Mouse (Mus musculus): ENCODE measurements at regions not wholly inside any gene's neighbourhood (a gene's known extent, or its start where the extent isn't known, plus 50 kb on each side); places are given as distances from the start of the nearest gene placed in this dataset.

- DNase-seq (ENCODE audit: low spot score), result no peak
Observed at GRCm38 (mm10) chr2:7840612-7841011, 331.2 kb upstream of the Celf2 start.

- DNase-seq (ENCODE audit: low spot score), result no peak
Observed at GRCm38 (mm10) chr2:7837877-7838276, 328.5 kb upstream of the Celf2 start.

GRCm38 (mm10) chr2:7831239-7831638 is 321.9 kb upstream of the Celf2 start:
- no peak for DNase-seq (ENCODE audit: low spot score)

- DNase-seq (ENCODE audit: low spot score), result no peak
Observed at GRCm38 (mm10) chr2:7826272-7826671, 316.9 kb upstream of the Celf2 start.

- DNase-seq (ENCODE audit: low spot score), result no peak
Observed at GRCm38 (mm10) chr2:7796415-7796814, 287.1 kb upstream of the Celf2 start.

- DNase-seq (ENCODE audit: low spot score), result peak; percentile 32
Observed at GRCm38 (mm10) chr2:7792456-7793145, 283.2 kb upstream of the Celf2 start.

- no peak for DNase-seq (ENCODE audit: low spot score)
Observed at GRCm38 (mm10) chr2:7778610-7779009, 269.2 kb upstream of the Celf2 start.

GRCm38 (mm10) chr2:7734097-7734730 is 224.9 kb upstream of the Celf2 start:
- DNase-seq (ENCODE audit: low spot score), result no peak

- peak; percentile 29 for DNase-seq (ENCODE audit: low spot score)
Observed at GRCm38 (mm10) chr2:7730960-7731359, 221.6 kb upstream of the Celf2 start.

GRCm38 (mm10) chr2:7722283-7722935 is 213.0 kb upstream of the Celf2 start:
- no peak for DNase-seq (ENCODE audit: low spot score)

GRCm38 (mm10) chr2:7711046-7711445 is 201.7 kb upstream of the Celf2 start:
- DNase-seq (ENCODE audit: low spot score), result no peak

GRCm38 (mm10) chr2:7710476-7710875 is 201.1 kb upstream of the Celf2 start:
- DNase-seq (ENCODE audit: low spot score), result no peak

GRCm38 (mm10) chr2:7683355-7683754 is 174.0 kb upstream of the Celf2 start:
- DNase-seq (ENCODE audit: low spot score), result no peak

- DNase-seq (ENCODE audit: low spot score), result no peak
Observed at GRCm38 (mm10) chr2:7640892-7641291, 131.5 kb upstream of the Celf2 start.

GRCm38 (mm10) chr2:7622716-7623285 is 113.4 kb upstream of the Celf2 start:
- no peak for DNase-seq (ENCODE audit: low spot score)

GRCm38 (mm10) chr2:7619888-7620664 is 110.7 kb upstream of the Celf2 start:
- DNase-seq (ENCODE audit: low spot score), result peak; percentile 15

- no peak for DNase-seq (ENCODE audit: low spot score)
Observed at GRCm38 (mm10) chr2:7578196-7578595, 68.8 kb upstream of the Celf2 start.
